Mouse (Mus musculus): Measurements from ENCODE around the gene Rhov. TPM values are rescaled to one million over a fixed set of nuclear protein-coding genes. Genes with fewer than 3 reads are reported as not detected.

Gene Rhov
- polyA plus RNA-seq, 1 experiment, result 0.55 TPM

GRCm38 (mm10) chr2:119299981-119300818, 29.1 kb upstream of the Rhov start:
- Histone ChIP-seq H3ac (ENCODE audit: control insufficient read depth, insufficient read length, low read depth) (no peak overlapping the region), H3K79me3 (ENCODE audit: low read depth) (peaks cover 1% of the 10 kb centered on the region), H3K4me3 (ENCODE audit: insufficient read depth, poor library complexity, severe bottlenecking) (no peak overlapping the region), H3K27me3 (ENCODE audit: control insufficient read depth, insufficient read depth, insufficient read length) (no peaks in the 10 kb centered on the region), H3K79me2 (ENCODE audit: control insufficient read depth, insufficient read depth) (peaks cover 6% of the 10 kb centered on the region), H3K36me3 (ENCODE audit: control insufficient read depth, insufficient read depth) (peaks cover 21% of the 10 kb centered on the region)
- TF ChIP-seq CTCF (IDR thresholded peaks at IDR 0.05; ENCODE audit: control insufficient read depth, insufficient read depth, insufficient read length) (peak; percentile 78), FOSL1 (IDR thresholded peaks at IDR 0.05; ENCODE audit: insufficient read depth, low read length, poor library complexity, severe bottlenecking) (no peak)

GRCm38 (mm10) chr2:119298839-119299238, 27.8 kb upstream of the Rhov start:
- TF ChIP-seq USF1 (IDR thresholded peaks at IDR 0.05; ENCODE audit: low read depth) (no peak), MAX (IDR thresholded peaks at IDR 0.05) (no peak), MYOG (IDR thresholded peaks at IDR 0.05; ENCODE audit: control insufficient read depth, extremely low read depth, insufficient read length) (no peak), CEBPB (IDR thresholded peaks at IDR 0.05; ENCODE audit: low read depth) (no peak), MYOD1 (IDR thresholded peaks at IDR 0.05; ENCODE audit: control insufficient read depth, insufficient read length, low read depth) (no peak), CTCF (IDR thresholded peaks at IDR 0.05; ENCODE audit: control insufficient read depth, insufficient read depth, insufficient read length) (no peak), FOSL1 (IDR thresholded peaks at IDR 0.05; ENCODE audit: insufficient read depth, low read length, poor library complexity, severe bottlenecking) (no peak)
- H3ac ChIP-seq (ENCODE audit: control insufficient read depth, insufficient read length, low read depth), result no peak overlapping the region

GRCm38 (mm10) chr2:119298330-119298729, 27.3 kb upstream of the Rhov start:
- H3K79me2 ChIP-seq (ENCODE audit: control insufficient read depth, insufficient read depth), result peaks cover 6% of the 10 kb centered on the region
- TF ChIP-seq CEBPB (IDR thresholded peaks at IDR 0.05; ENCODE audit: low read depth) (no peak), FOSL1 (IDR thresholded peaks at IDR 0.05; ENCODE audit: insufficient read depth, low read length, poor library complexity, severe bottlenecking) (no peak), CTCF (IDR thresholded peaks at IDR 0.05; ENCODE audit: control insufficient read depth, insufficient read depth, insufficient read length) (peak; percentile 53), USF1 (IDR thresholded peaks at IDR 0.05; ENCODE audit: low read depth) (no peak), MYOG (IDR thresholded peaks at IDR 0.05; ENCODE audit: control insufficient read depth, extremely low read depth, insufficient read length) (no peak), MYOD1 (IDR thresholded peaks at IDR 0.05; ENCODE audit: control insufficient read depth, insufficient read length, low read depth) (no peak), MAX (IDR thresholded peaks at IDR 0.05) (no peak)
- H3K36me3 ChIP-seq (ENCODE audit: control insufficient read depth, insufficient read depth), result peaks cover 39% of the 10 kb centered on the region
- H3ac ChIP-seq (ENCODE audit: control insufficient read depth, insufficient read length, low read depth), result no peak overlapping the region
- no peak overlapping the region for H3K4me3 ChIP-seq (ENCODE audit: insufficient read depth, poor library complexity, severe bottlenecking)
- no peaks in the 10 kb centered on the region for H3K27me3 ChIP-seq (ENCODE audit: control insufficient read depth, insufficient read depth, insufficient read length)
- H3K79me3 ChIP-seq (ENCODE audit: low read depth), result peaks cover 3% of the 10 kb centered on the region

More at GRCm38 (mm10) chr2:119298839-119299238, 27.8 kb upstream of the Rhov start:
- peaks cover 3% of the 10 kb centered on the region for H3K79me3 ChIP-seq (ENCODE audit: low read depth)
- H3K36me3 ChIP-seq (ENCODE audit: control insufficient read depth, insufficient read depth), result peaks cover 33% of the 10 kb centered on the region
- H3K4me3 ChIP-seq (ENCODE audit: insufficient read depth, poor library complexity, severe bottlenecking), result no peak overlapping the region
- peaks cover 6% of the 10 kb centered on the region for H3K79me2 ChIP-seq (ENCODE audit: control insufficient read depth, insufficient read depth)
- H3K27me3 ChIP-seq (ENCODE audit: control insufficient read depth, insufficient read depth, insufficient read length), result no peaks in the 10 kb centered on the region

GRCm38 (mm10) chr2:119297506-119297905, 26.4 kb upstream of the Rhov start:
- Histone ChIP-seq H3K36me3 (ENCODE audit: control insufficient read depth, insufficient read depth) (peaks cover 41% of the 10 kb centered on the region), H3K79me2 (ENCODE audit: control insufficient read depth, insufficient read depth) (peaks cover 6% of the 10 kb centered on the region), H3ac (ENCODE audit: control insufficient read depth, insufficient read length, low read depth) (no peak overlapping the region), H3K27me3 (ENCODE audit: control insufficient read depth, insufficient read depth, insufficient read length) (no peaks in the 10 kb centered on the region), H3K4me3 (ENCODE audit: insufficient read depth, poor library complexity, severe bottlenecking) (no peak overlapping the region), H3K79me3 (ENCODE audit: low read depth) (peaks cover 3% of the 10 kb centered on the region)
- TF ChIP-seq USF1 (IDR thresholded peaks at IDR 0.05; ENCODE audit: low read depth), result no peak
- no peak for TF ChIP-seq FOSL1 (IDR thresholded peaks at IDR 0.05; ENCODE audit: insufficient read depth, low read length, poor library complexity, severe bottlenecking)
- TF ChIP-seq MAX (IDR thresholded peaks at IDR 0.05), result no peak
- no peak for TF ChIP-seq MYOD1 (IDR thresholded peaks at IDR 0.05; ENCODE audit: control insufficient read depth, insufficient read length, low read depth)
- TF ChIP-seq CEBPB (IDR thresholded peaks at IDR 0.05; ENCODE audit: low read depth), result no peak
- TF ChIP-seq CTCF (IDR thresholded peaks at IDR 0.05; ENCODE audit: control insufficient read depth, insufficient read depth, insufficient read length), result no peak
- TF ChIP-seq MYOG (IDR thresholded peaks at IDR 0.05; ENCODE audit: control insufficient read depth, extremely low read depth, insufficient read length), result no peak

- peaks cover 6% of the 10 kb centered on the region for H3K79me2 ChIP-seq (ENCODE audit: control insufficient read depth, insufficient read depth)
- peaks cover 3% of the 10 kb centered on the region for H3K79me3 ChIP-seq (ENCODE audit: low read depth)
- H3ac ChIP-seq (ENCODE audit: control insufficient read depth, insufficient read length, low read depth), result no peak overlapping the region
- H3K27me3 ChIP-seq (ENCODE audit: control insufficient read depth, insufficient read depth, insufficient read length), result no peaks in the 10 kb centered on the region
- TF ChIP-seq FOSL1 (IDR thresholded peaks at IDR 0.05; ENCODE audit: insufficient read depth, low read length, poor library complexity, severe bottlenecking) (no peak), MAX (IDR thresholded peaks at IDR 0.05) (no peak), CTCF (IDR thresholded peaks at IDR 0.05; ENCODE audit: control insufficient read depth, insufficient read depth, insufficient read length) (no peak), MYOG (IDR thresholded peaks at IDR 0.05; ENCODE audit: control insufficient read depth, extremely low read depth, insufficient read length) (no peak), CEBPB (IDR thresholded peaks at IDR 0.05; ENCODE audit: low read depth) (no peak)
- H3K36me3 ChIP-seq (ENCODE audit: control insufficient read depth, insufficient read depth), result peaks cover 41% of the 10 kb centered on the region
- H3K4me3 ChIP-seq (ENCODE audit: insufficient read depth, poor library complexity, severe bottlenecking), result no peak overlapping the region
These were observed 25.7 kb upstream of the Rhov start for GRCm38 (mm10) chr2:119296756-119297155.
